Mouse (Mus musculus): ENCODE results near the gene Trex1.
A peak's percentile ranks its signal among the peaks of the same experiment; 100 is the strongest.

Trex1 gene

GRCm38 (mm10) chr9:109084922-109085321 is 25.4 kb upstream of the Trex1 start:
- DNase-seq (ENCODE audit: low spot score): peak; percentile 64

- DNase-seq (ENCODE audit: low spot score): peak; percentile 95
Measured at GRCm38 (mm10) chr9:109082124-109082800, 22.7 kb upstream of the Trex1 start, which contains the start of the genes Ccdc51 and Tma7. Gene Ccdc51 (plus strand): TSS chr9:109082493. Gene Tma7 (minus strand): TSS chr9:109082587.

DNA sequence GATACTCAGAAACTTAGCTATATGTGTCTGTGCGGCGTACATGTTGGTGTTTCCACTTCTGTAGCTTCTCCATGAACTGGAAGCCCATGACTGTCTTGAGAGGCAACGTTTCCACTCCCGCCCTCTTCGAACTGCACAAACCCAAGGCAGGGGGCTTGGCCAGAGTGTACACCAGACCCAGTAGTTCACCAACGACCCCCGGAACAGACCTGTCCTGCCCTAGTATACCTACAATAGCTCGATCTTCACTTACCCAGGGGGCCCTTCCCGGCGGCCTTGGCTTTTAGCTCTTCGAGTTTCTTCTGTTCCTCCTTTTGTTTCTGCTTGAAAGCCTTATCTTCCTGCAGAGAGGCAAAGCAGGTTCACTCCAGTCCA is 22.2 kb upstream of the Trex1 start:
- no peak for DNase-seq (ENCODE audit: low spot score)

GRCm38 (mm10) chr9:109080516-109080915 is 21.0 kb upstream of the Trex1 start:
- no peak for DNase-seq (ENCODE audit: low spot score)

- DNase-seq (ENCODE audit: low spot score): peak; percentile 96
Measured at GRCm38 (mm10) chr9:109073661-109074573, 14.4 kb upstream of the Trex1 start, which contains the start of gene Atrip. Gene Atrip (minus strand): TSS chr9:109074124.

DNA sequence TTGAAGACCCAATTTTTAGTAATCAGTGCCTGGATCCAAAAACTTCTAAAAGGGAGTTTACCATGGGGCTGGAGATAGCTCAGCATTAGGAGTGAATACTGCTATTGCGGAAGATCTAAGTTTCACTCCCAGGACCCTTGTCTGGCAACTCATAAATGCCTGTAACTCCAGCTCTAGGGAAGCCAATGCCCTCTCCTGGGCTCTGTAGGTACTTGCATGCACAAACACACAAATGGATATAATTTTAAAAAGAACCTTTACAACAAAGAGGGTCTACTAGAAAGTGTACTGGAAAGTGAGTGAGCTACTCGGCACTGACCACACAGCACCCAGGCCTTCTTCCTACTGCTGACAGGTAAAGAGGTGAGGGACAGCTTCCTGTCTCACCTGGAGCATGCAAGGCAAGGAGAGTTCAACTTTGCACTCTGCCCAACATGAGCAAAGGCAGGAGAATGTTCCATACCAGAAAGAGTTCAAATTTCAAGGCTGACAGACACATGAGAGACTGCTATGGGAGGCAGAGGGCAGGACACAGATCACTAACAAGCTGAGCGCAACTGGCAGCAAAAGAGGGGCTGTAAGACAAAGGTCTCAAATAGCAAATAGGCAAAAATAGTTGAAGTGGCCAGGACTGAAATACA is 8.7 kb upstream of the Trex1 start:
- no peak for DNase-seq (ENCODE audit: low spot score)

DNA sequence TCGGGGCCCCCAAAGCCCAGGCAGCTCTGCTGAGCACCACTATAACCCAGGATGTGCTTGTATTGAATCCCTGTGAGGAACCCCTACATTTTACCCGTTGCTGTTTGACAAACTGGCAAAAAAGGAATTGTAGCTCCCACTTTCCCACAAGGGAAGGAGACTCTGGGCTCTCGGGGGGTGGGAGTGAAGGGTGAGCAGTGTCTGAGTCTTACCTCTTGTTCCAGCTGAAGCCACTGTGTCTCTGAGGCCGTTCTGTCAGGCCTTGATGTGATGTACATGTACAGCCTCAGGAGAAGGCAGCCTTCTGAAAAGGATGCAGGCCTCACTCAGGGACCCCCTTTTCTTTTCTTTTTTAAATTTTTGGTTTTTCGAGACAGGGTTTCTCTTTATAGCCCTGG is 1.4 kb upstream of the Trex1 start:
- no peak for DNase-seq (ENCODE audit: low spot score)

DNA sequence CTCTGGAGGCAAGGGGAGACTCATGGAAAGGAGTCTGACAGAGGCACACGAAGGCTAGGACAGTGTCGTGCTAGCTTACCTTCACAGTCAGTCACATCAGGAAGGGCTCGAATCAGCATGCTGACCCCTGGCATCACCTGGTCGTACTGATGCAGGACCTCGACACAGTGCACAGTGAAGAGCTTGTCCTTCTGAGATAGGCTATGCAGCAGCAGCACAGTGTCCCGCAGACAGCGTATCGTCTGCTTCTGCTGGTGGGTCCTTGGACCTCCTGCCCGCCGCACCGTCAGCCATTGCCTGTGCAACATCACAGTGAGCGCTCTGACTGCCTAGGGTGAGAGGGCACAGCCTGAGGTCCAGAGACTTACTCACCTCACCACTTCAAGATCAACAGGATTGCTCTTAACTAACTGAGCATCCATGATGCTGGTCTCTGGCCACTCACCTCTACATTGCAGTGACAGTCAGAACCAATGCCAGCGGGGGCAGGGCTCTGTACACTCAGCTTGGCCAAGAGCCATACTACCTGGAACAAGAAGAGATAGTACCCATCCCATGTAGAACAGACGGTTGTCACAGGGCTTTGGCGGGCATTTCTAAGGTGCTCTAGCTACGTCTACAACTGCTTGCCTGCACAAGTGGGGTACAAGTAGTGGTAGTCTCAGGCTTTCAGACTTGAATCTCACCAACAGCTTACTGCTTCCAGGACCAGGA is 807 bp upstream of the Trex1 start:
- DNase-seq (ENCODE audit: low spot score): no peak

GRCm38 (mm10) chr9:109058006-109058765 is 1.3 kb downstream of the Trex1 start:
- DNase-seq (ENCODE audit: low spot score): no peak

- no peak for DNase-seq (ENCODE audit: low spot score)
Measured at GRCm38 (mm10) chr9:109057543-109057942, 2.0 kb downstream of the Trex1 start.

DNA sequence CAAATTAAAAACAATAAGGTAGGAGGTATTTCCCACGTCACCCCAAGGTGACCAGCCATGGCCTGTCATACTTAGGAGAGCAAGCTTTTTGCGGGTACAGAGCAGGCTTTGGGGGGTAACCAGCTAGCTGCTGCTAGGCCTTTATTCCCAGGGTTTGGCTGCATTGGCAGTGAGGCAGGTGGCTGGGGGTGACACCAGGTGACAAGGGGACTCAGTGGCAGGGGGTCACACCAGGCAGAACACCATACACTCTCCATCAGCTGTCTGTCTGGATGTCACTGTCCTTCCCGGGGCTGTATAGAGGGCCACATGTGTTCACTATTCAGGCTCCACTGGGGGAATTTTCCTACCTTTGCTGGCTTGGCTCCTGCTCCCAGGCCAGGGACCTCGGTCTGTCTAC is 2.6 kb downstream of the Trex1 start:
- no peak for DNase-seq (ENCODE audit: low spot score)

GRCm38 (mm10) chr9:109056081-109056690 is 3.3 kb downstream of the Trex1 start:
- no peak for DNase-seq (ENCODE audit: low spot score)

GRCm38 (mm10) chr9:109055271-109056030 is 4.1 kb downstream of the Trex1 start:
- no peak for DNase-seq (ENCODE audit: low spot score)

DNA sequence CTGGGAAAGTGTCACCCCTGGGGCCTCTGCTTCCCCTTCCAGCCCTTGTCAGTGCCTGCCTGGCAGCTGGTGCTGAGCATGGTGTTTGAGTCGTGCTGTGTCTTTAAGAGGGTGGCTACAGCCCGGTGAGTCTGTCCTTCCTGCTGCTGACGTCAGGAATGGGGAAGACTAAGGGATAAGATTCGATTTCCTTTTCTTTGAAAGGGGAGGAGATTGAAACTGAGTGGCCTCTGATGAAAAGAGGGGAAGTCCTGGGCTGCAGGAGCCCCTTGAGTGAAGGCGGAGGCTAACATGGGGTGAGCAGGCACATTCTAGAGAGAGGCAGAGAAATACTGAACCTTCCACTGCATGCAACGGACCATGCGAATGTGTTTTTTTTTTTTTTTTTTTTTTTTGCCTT is 4.8 kb downstream of the Trex1 start:
- DNase-seq (ENCODE audit: low spot score): peak; percentile 78

- no peak for DNase-seq (ENCODE audit: low spot score)
Measured at GRCm38 (mm10) chr9:109053851-109054250, 5.7 kb downstream of the Trex1 start.

DNA sequence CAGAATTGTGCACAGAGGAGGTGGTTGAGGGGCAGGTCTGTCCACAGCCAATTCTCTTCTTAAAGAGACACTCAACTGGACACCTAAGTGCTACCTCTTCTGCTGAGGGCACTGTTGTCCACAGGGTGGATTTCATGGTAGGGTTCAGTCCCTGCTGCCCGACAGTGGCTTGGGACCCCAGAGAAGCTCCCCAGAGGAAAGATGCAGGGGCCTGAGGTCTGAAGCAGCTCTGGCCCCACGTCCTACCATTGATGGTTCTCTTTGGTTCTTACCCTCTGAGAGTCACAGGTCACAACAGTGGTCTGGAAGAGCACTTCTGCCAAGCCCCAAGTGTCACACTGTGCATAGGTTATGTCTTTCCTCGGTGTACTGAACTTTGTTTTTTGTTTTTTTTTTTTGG is 6.2 kb downstream of the Trex1 start:
- DNase-seq (ENCODE audit: low spot score): no peak

GRCm38 (mm10) chr9:109052490-109053260 is 6.9 kb downstream of the Trex1 start:
- no peak for DNase-seq (ENCODE audit: low spot score)

DNA sequence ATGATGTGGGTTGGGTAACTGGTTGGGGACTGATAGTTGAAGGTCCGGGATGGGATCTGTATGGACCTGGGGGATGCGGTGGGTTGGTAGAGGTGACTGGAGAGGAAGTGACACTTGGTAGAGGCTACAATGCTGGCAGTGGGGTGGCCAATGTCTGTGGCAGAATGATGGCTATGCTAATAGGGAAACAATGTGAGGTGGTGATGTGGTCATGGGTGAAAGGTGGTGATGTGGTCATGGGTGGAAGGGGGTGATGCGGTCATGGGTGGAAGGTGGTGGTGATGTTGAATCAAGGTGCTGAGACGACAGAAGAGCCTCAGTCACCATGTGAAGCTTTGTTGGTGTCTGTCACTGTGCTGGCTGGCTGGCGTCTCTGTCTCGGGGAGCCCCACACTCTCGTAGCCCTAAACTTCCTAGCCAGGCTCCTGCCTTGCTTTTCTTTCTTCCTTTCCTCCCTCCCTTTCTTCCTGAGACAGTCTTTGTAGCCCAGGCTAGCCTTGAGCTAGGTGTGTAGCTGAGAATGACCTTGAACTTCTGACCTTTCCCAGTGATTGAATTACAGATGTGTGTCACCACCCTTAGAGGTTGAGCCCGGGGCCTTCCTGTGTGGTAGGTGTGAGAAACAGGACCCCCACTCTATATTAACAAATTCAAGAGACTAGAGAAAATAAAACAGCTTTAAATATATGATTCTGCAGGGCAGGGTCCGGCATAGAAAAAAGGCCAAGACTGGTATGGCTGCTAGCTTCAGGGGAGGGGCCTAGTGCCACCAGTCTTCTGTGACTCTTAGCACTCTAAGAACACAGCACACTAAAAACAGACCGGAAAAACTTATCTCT is 7.7 kb downstream of the Trex1 start:
- no peak for DNase-seq (ENCODE audit: low spot score)
